Mouse (Mus musculus) ES-CJ7 (cell line): ENCODE data around the gene Gm10570.
A peak's percentile ranks its signal among the peaks of the same experiment; 100 is the strongest.

Source experiments
- DNase-seq: peaks from one replicate; pipeline ENCODE4 v3.0.0; 2011; ENCODE audit warnings: low read depth, low spot score

Gene Gm10570

DNA sequence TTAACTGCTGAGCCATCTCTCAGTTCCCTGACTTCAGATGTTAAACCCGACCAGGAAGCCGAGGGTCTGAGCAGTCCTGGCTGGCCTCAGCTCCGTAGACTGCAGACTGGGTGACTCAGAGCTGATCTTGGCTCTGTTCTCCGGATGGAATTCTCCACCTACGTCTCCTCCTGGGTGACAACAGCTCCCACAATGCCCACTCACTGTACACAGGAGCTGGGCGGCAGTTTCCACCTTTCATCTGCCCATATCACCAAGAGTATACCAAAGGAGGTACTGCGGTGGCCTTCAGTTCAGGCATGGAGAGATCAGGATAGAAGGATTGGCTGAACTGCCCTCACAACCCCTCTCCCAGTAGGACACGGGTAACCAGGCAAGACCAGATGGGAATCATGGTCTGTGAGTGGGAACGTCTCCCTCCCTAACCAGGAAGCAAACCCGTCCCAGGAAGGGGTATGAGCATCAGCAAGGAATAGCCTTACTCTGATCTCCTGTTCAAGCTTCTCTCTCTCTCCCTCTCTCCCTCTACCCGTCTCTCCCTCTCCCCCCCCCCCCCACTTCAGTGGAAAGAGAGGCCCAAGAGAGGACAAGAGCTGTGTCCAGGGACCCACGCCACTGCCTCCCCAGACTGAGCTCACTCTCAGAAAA lies 34.7 kb downstream of the Gm10570 start:
- no peak for DNase-seq

DNA sequence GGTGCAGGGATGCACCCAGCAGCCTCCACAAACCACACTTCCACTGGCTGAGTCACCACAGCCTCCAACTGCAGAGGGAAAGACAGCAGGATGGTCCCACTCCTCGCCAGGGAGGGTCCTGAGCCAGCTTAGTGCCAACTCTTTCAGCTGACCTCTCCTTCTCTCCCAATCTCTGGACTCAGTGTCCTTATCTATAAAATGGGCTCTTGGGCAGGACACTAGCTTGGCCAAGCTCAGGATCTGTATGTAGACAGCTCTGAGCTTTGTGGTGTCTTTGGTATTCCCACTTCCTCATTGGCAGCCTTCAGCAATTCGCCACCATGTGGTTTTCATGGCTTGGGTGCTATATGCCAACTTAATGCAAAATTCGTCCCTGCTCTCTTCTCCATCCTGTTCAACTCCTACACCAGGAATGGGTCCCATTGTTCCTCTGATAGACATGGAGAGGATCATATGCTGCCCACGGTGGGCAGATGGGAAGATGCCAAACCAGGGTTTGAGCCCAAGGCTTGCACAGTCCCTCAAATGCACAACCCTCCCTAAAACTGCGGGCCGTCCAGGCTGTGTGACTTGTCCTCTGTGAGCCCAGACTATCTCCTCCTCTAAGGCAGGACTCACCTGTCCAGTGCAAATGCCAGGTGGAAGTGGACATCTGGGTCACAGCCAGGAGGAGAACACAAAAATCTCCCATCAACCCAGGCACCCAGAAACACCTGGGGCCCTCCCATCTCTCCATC lies 37.7 kb downstream of the Gm10570 start:
- no peak for DNase-seq

DNA sequence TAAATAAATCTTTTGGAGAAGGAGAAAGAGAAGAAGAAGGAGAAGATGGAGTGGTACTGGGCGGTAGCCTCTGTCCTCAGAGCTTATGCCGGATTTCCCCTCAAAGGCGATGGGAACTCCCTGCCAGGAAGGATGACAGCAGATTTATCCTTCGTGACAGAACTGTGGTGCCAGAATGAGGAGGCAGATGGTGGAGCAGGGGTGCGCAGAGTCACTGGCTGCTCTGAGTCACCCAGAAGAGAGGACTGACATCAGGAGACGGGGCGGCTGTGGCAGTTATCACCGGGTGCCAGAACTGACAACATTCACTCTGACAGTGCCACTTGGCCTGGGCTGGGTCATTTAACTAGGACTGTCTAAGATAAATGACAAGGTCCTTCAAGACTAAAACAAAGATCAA lies 38.4 kb downstream of the Gm10570 start:
- DNase-seq = no peak

DNA sequence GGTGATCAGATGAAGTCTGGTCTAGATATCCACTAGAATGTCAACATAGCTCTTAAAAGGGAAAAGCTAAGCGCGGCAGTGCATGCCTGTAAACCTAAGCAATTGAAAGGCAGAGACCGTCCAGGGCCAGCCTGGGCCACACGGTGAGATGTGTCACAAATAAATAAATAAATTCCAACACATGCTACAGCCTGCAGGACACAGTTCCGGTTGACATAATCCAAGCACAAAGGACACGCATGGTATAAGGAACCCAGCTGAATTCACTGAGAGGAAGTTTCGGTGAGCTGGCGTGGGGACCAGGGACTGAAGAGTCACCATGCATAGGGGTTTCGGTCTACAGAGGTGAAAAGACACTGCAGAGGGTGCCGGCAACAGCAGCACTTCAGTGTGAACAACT lies 39.7 kb downstream of the Gm10570 start:
- no peak for DNase-seq

DNA sequence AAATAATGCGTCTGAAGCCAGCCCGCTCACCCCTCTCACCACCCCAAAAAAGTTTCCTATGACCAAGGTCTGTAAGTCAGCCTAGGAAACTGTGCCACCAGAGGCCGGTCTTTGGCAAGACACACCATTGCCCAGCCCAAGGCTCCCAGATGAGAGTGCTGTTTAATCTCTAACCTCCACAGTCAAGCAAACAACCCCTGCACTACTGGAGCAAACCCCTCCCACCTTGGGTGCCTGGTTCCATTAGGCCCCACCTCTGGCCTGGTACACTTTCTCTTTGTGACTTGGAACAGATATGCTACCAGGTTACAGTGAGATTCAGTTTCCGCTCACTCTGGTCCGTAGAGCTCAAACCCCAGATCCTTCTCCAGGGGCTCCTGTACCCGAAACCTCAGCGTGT lies 41.4 kb downstream of the Gm10570 start:
- no peak for DNase-seq

DNA sequence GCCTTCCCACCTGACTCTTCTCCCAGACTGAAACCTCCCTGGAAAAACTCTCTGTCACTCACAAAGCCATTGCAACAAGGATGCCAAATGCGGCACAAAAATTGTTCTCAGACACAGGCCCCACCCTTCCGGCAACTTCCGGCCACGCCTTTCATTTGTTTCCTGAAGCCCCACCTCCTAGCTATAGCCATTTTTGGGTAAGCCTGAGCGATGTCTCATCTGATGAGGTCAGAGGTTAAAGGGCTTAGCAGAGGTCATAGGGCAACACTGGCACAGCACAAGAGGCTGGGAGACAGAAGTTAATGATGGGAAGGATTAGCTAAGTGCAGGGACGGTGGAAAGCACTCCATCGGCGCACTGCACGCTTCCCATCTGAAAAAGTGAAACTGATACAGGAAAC lies 41.9 kb downstream of the Gm10570 start:
- peak; percentile 59 for DNase-seq

DNA sequence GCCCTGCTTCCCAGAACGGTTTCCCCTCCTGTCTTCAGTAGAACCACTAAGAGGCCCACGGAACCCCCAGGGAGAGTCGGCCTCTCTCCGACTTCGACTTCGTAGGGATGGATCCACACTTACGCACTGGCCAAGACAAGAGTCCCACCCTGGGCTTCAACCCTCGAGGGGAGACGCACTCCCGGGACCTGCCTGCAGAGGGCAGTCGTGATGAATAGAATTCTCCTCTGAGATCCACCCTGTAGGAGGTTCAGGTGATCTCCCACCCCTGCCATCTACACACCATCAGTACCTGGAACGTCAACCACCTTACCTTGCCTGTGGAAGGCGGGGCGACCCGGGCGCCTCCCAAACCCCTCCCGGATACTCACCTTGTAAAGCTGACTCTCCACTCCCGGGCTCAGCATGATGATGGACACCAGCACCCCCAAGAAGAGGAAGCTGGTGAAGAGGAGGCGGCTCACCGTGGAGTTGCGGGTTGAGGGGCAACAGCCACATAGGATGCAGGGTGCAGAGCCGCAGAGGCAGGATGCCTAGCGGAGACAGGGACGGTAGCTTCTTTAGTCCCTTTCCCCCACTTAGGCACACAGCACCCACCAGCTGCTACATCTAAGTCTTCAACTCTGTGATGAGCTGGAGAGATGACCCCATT lies 43.6 kb downstream of the Gm10570 start:
- peak; percentile 83 for DNase-seq

DNA sequence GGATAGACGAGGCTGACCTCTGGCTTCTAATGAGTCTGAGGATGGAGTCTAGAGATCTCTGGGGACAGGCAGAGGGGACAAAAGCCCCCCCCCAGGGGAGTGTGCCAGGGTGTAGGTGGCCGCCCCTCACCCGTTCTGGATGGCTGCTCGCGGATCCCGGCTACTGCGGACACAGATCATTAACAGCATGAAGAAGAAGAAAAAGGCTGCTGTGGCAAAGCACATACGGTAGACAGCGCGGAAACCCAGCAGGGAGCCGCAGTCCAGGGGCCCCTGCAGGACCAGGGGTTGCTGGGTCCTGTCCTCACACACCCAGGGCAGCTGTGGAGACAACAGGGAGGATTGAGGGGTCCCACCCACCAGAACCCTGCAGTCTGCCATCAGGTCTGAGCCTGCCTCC lies 44.3 kb downstream of the Gm10570 start:
- DNase-seq = no peak

DNA sequence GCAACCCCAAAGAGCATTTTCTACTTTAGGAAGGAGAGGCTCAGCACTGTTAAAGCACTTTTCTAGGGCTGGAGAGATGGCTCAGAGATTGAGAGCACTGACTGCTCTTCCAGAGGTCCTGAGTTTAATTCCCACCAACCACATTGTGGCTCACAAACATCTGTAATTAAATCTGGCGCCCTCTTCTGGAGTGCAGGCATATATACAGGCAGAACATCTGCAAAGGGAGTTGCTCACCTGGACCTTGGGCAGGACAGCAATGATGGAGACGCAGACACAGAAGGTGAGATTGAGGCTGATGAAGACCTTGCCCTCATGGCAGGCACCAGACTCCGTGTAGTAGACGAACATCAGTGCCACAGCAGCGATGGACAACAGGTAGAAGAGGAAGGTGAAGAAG lies 48.1 kb downstream of the Gm10570 start:
- DNase-seq = peak; percentile 55
